Comparison of ENCODE assay signal across 8 mouse cellular contexts in genomic region chr8:71950482-71951221, GRCm38 (mm10). TPM values are rescaled to one million over a fixed set of nuclear protein-coding genes. Genes with fewer than 3 reads are reported as not detected.
A peak's percentile ranks its signal among the peaks of the same experiment; 100 is the strongest.
DNase-seq lines count a peak whose midpoint lies in the region; ATAC-seq lines count a peak whose summit lies in the region.

Zfp961 (plus strand) TSS chr8:71951038.

- peak; percentile 97 for DNase-seq in adipocyte (ENCODE audit: low spot score)
- peak; percentile 99 for DNase-seq in embryo, embryonic 10 days (ENCODE audit: low spot score)
- DNase-seq in gastrocnemius, postnatal 10 days = peak; percentile 97
- peak; percentile 100 for DNase-seq in induced T-regulatory cell, adult 2 months (ENCODE audit: low read depth)
- peak; percentile 93 to 99 for DNase-seq in left cerebral cortex, adult 9 months (ENCODE audit: low spot score in 2 of 2)
- peak; percentile 99 for DNase-seq in right cerebral cortex, postnatal 14 days
- DNase-seq in urinary bladder, postnatal 36 days (ENCODE audit: low spot score in 2 of 2) = peak; percentile 95 to 97

- ATAC-seq in megakaryocyte progenitor cell, adult 5-6 weeks (replicated peaks; ENCODE audit: poor library complexity) = peak; percentile 99

RNA-seq across cellular contexts. Expression of gene Zfp961, which starts in this region (rescaled TPM):
- total RNA-seq in gastrocnemius, postnatal 10 days (2021) = 1 to 10 TPM; 3.5 to 5.9 TPM
- 38.2 and 39.2 TPM in 2 replicates for total RNA-seq in megakaryocyte progenitor cell, adult 5-6 weeks (2015)
- 16.1 and 27.8 TPM in 2 replicates for total RNA-seq in megakaryocyte progenitor cell, adult 5-6 weeks (2017)

Comparison
In these comparisons a context has a peak if more than half of its experiments do, and no peak if none do; other contexts are left out.
1. Peak in every context shown above with its lines: DNase-seq and ATAC-seq.